Mouse (Mus musculus): ENCODE results near the gene Myo6.

GRCm38 (mm10) chr9:80333998-80334605 is 169.3 kb downstream of the Myo6 start:
- TF ChIP-seq CTCF (conservative IDR thresholded peaks at IDR 0.05; ENCODE audit: low read length) (no peak), POU5F1 (IDR thresholded peaks at IDR 0.05; ENCODE audit: borderline replicate concordance, low read length) (no peak), NANOG (IDR thresholded peaks at IDR 0.05; ENCODE audit: borderline replicate concordance, low read length) (no peak)
